Mouse (Mus musculus): Measurements from ENCODE around the gene Pnkp. TPM values are rescaled to one million over a fixed set of nuclear protein-coding genes. Genes with fewer than 3 reads are reported as not detected.

The Pnkp gene
- total and polyA plus RNA-seq, 2 experiments from 2014 or later: 24.5 to 43.6 TPM

DNA sequence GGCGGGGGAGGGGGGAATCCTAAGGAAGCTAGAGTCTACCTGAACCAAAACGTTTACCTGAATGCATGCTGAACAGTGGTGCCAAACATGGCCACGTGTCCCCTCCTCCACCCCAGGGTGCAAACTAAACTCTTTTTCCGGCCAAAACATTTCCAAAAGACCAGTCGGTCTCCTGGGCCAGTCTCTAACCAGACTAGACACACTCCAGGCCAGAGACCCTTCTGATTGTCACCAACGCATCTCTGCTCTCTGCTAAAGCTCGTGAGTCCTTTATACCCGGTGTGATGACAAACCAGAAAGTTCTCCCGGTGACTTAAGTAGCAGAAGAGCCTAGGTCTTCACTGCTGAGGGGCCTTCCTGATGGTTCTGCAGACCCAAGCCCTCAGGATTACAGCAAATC is 10.9 kb downstream of the Pnkp start:
- WGBS: 41% methylated on average over 9 of the region's 9 CpGs
- Histone ChIP-seq H3K4me1 (ENCODE audit: control insufficient read depth, insufficient read depth) (peaks cover 44% of the 10 kb centered on the region), H3K4me2 (ENCODE audit: low read depth, low read length) (peak overlapping the region; percentile 83), H3K4me3 (ENCODE audit: low read depth, low read length) (peak overlapping the region; percentile 99), H3K9ac (replicated peaks; ENCODE audit: low read depth, low read length) (peak overlapping the region; percentile 96; the same call in 1 of the 2 replicates), H3K36me3 (replicated peaks; ENCODE audit: control insufficient read depth, insufficient read depth, low read length) (peaks cover 26% of the 10 kb centered on the region), H3K27me3 (ENCODE audit: control insufficient read depth, insufficient read depth, low read length) (no peaks in the 10 kb centered on the region), H3K27ac (ENCODE audit: low read depth) (peak overlapping the region; percentile 100), H3K9me3 (replicated peaks; ENCODE audit: control insufficient read depth, low read length) (no peaks in the 10 kb centered on the region)
- TF ChIP-seq CTCF (IDR thresholded peaks at IDR 0.05; ENCODE audit: low read depth): no peak
- no peak for TF ChIP-seq EP300 (IDR thresholded peaks at IDR 0.05; ENCODE audit: low read depth)
- DNase-seq (ENCODE audit: low spot score) (no peak), ATAC-seq (ENCODE audit: insufficient read depth, low read depth) (no peak)

GRCm38 (mm10) chr7:44868465-44868864 is 11.5 kb downstream of the Pnkp start:
- 8% methylated on average over 16 of the region's 16 CpGs for WGBS
- Histone ChIP-seq H3K4me2 (ENCODE audit: low read depth, low read length) (peak overlapping the region; percentile 83), H3K9ac (replicated peaks; ENCODE audit: low read depth, low read length) (peak overlapping the region; percentile 96), H3K27ac (ENCODE audit: low read depth) (peak overlapping the region; percentile 100), H3K9me3 (replicated peaks; ENCODE audit: control insufficient read depth, low read length) (no peaks in the 10 kb centered on the region), H3K27me3 (ENCODE audit: control insufficient read depth, insufficient read depth, low read length) (no peaks in the 10 kb centered on the region), H3K36me3 (replicated peaks; ENCODE audit: control insufficient read depth, insufficient read depth, low read length) (peaks cover 19% of the 10 kb centered on the region), H3K4me1 (ENCODE audit: control insufficient read depth, insufficient read depth) (peaks cover 50% of the 10 kb centered on the region), H3K4me3 (ENCODE audit: low read depth, low read length) (peak overlapping the region; percentile 99)
- ATAC-seq (ENCODE audit: insufficient read depth, low read depth): no peak
- TF ChIP-seq EP300 (IDR thresholded peaks at IDR 0.05; ENCODE audit: low read depth) (no peak), CTCF (IDR thresholded peaks at IDR 0.05; ENCODE audit: low read depth) (no peak)
- DNase-seq (ENCODE audit: low spot score): no peak

GRCm38 (mm10) chr7:44868919-44869696 is 12.2 kb downstream of the Pnkp start:
- TF ChIP-seq CTCF (IDR thresholded peaks at IDR 0.05; ENCODE audit: low read depth) (no peak), EP300 (IDR thresholded peaks at IDR 0.05; ENCODE audit: low read depth) (no peak)
- Histone ChIP-seq H3K27ac (ENCODE audit: low read depth) (peak overlapping the region; percentile 100), H3K27me3 (ENCODE audit: control insufficient read depth, insufficient read depth, low read length) (no peaks in the 10 kb centered on the region), H3K36me3 (replicated peaks; ENCODE audit: control insufficient read depth, insufficient read depth, low read length) (peaks cover 13% of the 10 kb centered on the region), H3K9ac (replicated peaks; ENCODE audit: low read depth, low read length) (peak overlapping the region; percentile 96), H3K4me2 (ENCODE audit: low read depth, low read length) (peak overlapping the region; percentile 83), H3K9me3 (replicated peaks; ENCODE audit: control insufficient read depth, low read length) (no peaks in the 10 kb centered on the region), H3K4me3 (ENCODE audit: low read depth, low read length) (peak overlapping the region; percentile 99), H3K4me1 (ENCODE audit: control insufficient read depth, insufficient read depth) (peaks cover 50% of the 10 kb centered on the region)
- under 1% methylated on average over 83 of the region's 108 CpGs for WGBS
- peak; percentile 22 for ATAC-seq (ENCODE audit: insufficient read depth, low read depth)
- no peak for DNase-seq (ENCODE audit: low spot score)

DNA sequence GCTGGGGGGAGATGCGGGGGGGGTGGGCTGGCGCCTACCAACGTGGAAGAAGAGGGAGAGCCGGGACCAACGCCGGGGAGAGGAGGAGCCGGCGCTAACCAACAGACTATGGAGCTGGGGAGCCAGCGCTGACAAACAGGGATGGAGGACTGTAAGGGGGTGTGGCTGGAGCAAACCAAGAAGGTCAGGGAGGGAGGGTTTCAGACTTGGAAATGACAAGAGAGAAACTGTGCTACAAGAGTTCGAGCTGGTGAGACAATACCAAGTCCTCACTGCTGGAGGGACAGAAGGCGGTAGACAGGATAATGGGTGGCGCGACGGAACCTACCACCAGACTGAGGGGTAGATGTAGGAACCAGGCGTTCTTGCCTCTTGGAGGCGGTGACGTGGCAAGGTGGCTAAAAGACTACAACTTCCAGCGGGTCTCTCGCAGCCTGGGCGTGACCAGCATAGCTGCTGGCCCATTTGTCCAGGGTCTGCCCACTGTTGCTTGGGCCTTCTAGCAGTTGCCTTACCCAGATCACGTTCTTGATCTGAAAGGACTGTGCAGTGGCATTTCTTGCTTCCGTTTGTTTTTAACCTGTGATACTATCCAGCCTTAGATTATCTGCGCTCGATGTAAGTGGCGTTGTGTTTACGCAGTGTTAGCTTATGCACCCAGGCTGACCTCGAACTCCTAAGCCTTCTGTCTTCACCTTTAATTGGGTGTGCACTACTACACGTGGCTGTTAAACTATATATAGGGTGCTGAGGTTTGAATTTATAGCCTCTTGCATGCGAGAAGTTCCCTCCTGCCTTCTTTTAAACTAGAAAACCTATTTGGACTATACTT is 13.0 kb downstream of the Pnkp start, which contains the start of gene Ptov1:
Gene Ptov1 (minus strand): TSS at position 92 of the 832 bp plus-strand sequence.
- Histone ChIP-seq H3K4me3 (ENCODE audit: low read depth, low read length) (peak within 1 kb of the TSS; percentile 99), H3K4me1 (ENCODE audit: control insufficient read depth, insufficient read depth) (peaks cover 42% of the 10 kb centered on the region), H3K9ac (replicated peaks; ENCODE audit: low read depth, low read length) (peak within 1 kb of the TSS; percentile 96), H3K36me3 (replicated peaks; ENCODE audit: control insufficient read depth, insufficient read depth, low read length) (peaks cover 5% of the 10 kb centered on the region; the same call in 1 of the 2 replicates), H3K27ac (ENCODE audit: low read depth) (peak within 1 kb of the TSS; percentile 100), H3K27me3 (ENCODE audit: control insufficient read depth, insufficient read depth, low read length) (no peaks in the 10 kb centered on the region), H3K9me3 (replicated peaks; ENCODE audit: control insufficient read depth, low read length) (no peaks in the 10 kb centered on the region), H3K4me2 (ENCODE audit: low read depth, low read length) (peak within 1 kb of the TSS; percentile 83)
- DNase-seq (ENCODE audit: low spot score) (peak; percentile 100), ATAC-seq (ENCODE audit: insufficient read depth, low read depth) (peak; percentile 89)
- WGBS: 4% methylated on average over 29 of the region's 29 CpGs
- TF ChIP-seq CTCF (IDR thresholded peaks at IDR 0.05; ENCODE audit: low read depth) (no peak), EP300 (IDR thresholded peaks at IDR 0.05; ENCODE audit: low read depth) (peak; percentile 4; the same call in 1 of the 2 replicates)

DNA sequence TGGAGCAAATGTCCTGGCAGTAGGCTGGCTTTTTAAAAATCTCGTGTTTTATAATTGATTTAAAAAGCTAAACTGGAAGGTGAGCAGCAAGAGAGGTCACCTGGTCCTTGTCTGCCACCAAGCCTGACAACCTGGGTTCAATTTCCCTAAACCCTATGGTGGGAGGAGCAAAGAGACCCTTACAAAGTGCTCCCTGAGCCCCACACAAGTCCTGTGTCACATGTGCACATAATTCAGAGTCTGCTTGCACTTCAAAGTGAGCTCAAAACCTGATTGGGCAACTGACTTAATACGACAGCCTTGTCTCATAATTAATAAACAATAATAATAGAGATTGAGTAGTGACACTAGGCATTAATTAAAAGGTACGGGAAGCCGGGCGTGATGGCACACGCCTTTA is 13.7 kb downstream of the Pnkp start:
- peak overlapping the region; percentile 96; the same call in 1 of the 2 replicates for H3K9ac ChIP-seq (replicated peaks; ENCODE audit: low read depth, low read length)
- DNase-seq (ENCODE audit: low spot score) (no peak), ATAC-seq (ENCODE audit: insufficient read depth, low read depth) (no peak)
- H3K27ac ChIP-seq (ENCODE audit: low read depth): peak overlapping the region; percentile 100
- H3K4me1 ChIP-seq (ENCODE audit: control insufficient read depth, insufficient read depth): peaks cover 35% of the 10 kb centered on the region
- WGBS: 86% methylated on average over 6 of the region's 6 CpGs
- peak overlapping the region; percentile 99; the same call in 1 of the 2 replicates for H3K4me3 ChIP-seq (ENCODE audit: low read depth, low read length)
- no peaks in the 10 kb centered on the region for H3K9me3 ChIP-seq (replicated peaks; ENCODE audit: control insufficient read depth, low read length)
- no peaks in the 10 kb centered on the region for H3K27me3 ChIP-seq (ENCODE audit: control insufficient read depth, insufficient read depth, low read length)
- TF ChIP-seq EP300 (IDR thresholded peaks at IDR 0.05; ENCODE audit: low read depth): no peak
- TF ChIP-seq CTCF (IDR thresholded peaks at IDR 0.05; ENCODE audit: low read depth): no peak
- peak overlapping the region; percentile 83 for H3K4me2 ChIP-seq (ENCODE audit: low read depth, low read length)
- H3K36me3 ChIP-seq (replicated peaks; ENCODE audit: control insufficient read depth, insufficient read depth, low read length): no peaks in the 10 kb centered on the region

All from heart, postnatal 0 days (tissue).